Mouse (Mus musculus) adrenal gland, postnatal 14 days (tissue): ENCODE measurements around the gene Phtf1. TPM values are rescaled to one million over a fixed set of nuclear protein-coding genes. Genes with fewer than 3 reads are reported as not detected.

ENCODE experiments used
- DNase-seq: peaks from one replicate; pipeline ENCODE4 v3.0.0; 2021; ENCODE audit warnings: mixed read lengths
- total RNA-seq: library from RNA; stranded (reverse); gene quantifications from 2 replicates; pipeline ENCODE4 v1.2.3, GENCODE M21; 2021

Gene Phtf1
- total RNA-seq, 1 experiment from 2014 or later = 18.7 TPM

DNA sequence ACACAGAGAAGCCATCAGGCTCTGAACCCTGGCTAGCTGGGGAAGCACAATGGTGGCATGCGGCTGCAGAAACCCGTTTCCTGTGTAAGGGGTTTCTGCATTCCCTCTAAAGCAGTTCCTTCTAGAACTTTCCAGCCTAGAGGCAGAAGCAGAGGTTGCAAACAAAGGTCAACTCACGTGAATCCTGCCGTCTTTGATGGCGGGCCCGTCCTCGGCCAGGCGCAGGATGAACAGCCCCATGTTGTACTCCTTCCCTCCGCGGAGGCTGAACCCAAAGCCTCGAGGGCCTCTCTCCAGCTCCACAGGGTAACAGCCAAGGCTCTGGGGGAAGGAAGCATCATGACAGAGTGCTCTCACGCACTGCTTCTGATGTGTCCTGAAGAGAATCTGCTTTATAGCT, 52.2 kb downstream of the Phtf1 start:
- DNase-seq = no peak

GRCm38 (mm10) chr3:104026938-104027337, 59.0 kb downstream of the Phtf1 start:
- DNase-seq = peak; percentile 48

DNA sequence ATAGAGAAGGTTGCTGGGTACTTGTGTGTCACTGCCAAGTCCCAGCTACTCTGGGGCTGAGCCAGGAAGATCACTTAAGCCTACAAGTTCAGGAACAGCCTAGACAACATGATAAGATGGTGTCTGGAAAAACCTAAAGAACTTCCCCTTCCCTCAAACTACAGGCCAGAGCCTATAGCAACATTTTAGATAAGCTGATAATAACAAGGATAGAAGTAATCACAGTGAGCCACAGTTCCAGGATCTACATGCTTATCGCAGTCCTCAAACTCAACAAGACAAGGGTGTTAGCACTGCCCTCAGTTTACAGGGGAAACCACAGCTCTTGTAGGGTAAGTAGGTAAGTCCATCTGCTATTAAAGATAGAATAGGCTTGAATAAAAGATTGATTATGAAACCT, 64.2 kb downstream of the Phtf1 start:
- DNase-seq = no peak

GRCm38 (mm10) chr3:104032747-104033146, 64.8 kb downstream of the Phtf1 start:
- DNase-seq = no peak

DNA sequence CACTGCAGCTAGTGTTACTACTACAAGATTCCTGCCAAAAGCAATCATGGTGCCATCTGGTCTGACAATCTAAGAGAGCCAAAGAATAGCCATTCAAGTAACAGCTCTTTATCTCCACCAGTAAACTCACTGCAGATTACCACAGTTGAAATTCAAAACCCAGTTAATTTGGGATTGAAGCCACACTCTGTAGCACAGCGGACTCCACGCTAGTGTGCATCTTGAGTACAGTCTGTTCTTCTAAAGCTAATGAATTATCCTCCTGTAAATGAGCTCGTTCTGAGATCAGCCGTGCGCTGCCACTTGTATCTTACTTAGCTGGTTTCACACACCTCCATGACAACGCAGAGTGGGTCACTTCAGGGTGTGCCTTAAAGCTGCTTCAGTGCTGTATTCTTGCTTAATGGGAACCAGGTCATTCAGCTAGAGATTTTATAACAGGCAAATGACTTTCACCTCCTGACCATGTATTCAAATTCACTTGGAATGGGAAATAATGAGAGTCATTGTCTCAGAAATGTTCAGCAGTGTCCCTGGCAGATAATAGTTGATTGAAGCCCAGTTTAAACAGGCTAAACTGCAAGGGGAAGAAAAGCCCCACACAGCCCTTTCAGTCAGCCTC, 91.2 kb downstream of the Phtf1 start:
- no peak for DNase-seq

DNA sequence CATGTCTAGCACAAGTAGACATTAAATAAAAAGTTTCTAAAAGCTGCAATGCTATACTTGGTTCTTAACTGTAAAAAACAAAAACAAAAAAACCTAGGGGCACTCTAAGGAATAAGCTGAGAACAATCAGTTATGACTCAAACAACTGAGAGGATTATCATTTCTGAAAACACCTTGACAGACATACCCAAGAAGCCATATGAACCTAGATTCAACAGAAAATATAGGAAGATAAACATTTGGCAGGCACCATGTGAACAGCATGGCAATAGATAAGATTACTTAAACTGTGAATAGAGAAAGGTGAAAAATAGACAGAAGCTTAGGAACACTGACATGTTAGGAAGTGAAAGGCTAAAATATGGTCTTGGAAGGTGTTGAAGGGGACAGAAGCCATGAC, 101.5 kb downstream of the Phtf1 start:
- no peak for DNase-seq

Other genes with a start within 250 kb of the Phtf1 start
- gene Olfml3, start 230.1 kb upstream of the Phtf1 start, total RNA-seq = 12.0 and 12.7 TPM in 2 replicates
- not detected in 2 replicates for gene Gm10964, start 228.7 kb upstream of the Phtf1 start, total RNA-seq
- gene Hipk1, start 176.5 kb upstream of the Phtf1 start, total RNA-seq = 149 and 198 TPM in 2 replicates
- gene Dclre1b, start 158.7 kb upstream of the Phtf1 start, total RNA-seq = 16.6 and 21.9 TPM in 2 replicates
- gene Ap4b1, start 158.6 kb upstream of the Phtf1 start, total RNA-seq = 17.2 and 29.1 TPM in 2 replicates
- 0.23 TPM in 1 of 2 replicates, not detected in the other for gene Gm43064, start 158.5 kb upstream of the Phtf1 start, total RNA-seq
- 0.52 and 0.56 TPM in 2 replicates for gene Bcl2l15, start 135.5 kb upstream of the Phtf1 start, total RNA-seq
- 1.4 and 7.8 TPM in 2 replicates for gene Ptpn22, start 108.3 kb upstream of the Phtf1 start, total RNA-seq
- gene Rsbn1, start 54.0 kb upstream of the Phtf1 start, total RNA-seq = 16.2 and 18.0 TPM in 2 replicates